Mouse (Mus musculus): Measurements from ENCODE around the gene Myo1f. TPM values are rescaled to one million over a fixed set of nuclear protein-coding genes. Genes with fewer than 3 reads are reported as not detected.
"Not testable (repeated sequence)": the region's sequence is repeated elsewhere in the genome, so short reads cannot be mapped to it uniquely, and the experiment has no call there.

Myo1f gene
- polyA plus RNA-seq, 1 experiment from 2014 or later, result 1.3 TPM

DNA sequence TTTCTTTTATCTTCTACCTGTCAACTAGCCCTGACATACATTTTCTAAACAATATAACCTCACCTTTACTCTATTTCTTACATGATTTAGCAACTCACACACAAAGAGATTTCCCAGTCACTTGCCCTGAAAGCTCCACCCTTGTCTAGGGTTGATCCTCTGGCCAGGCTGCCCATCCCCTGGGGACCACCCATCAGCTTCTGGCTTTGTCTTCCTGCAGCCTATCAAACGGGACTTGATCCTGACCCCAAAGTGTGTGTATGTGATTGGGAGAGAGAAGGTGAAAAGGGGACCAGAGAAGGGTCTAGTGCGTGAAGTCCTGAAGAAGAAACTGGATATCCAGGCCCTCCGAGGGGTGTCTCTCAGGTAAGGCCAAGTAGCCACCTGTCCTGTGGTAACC, 45.3 kb downstream of the Myo1f start:
- ATAC-seq (no peak), DNase-seq (ENCODE audit: low spot score) (no peak)
- Histone ChIP-seq H3K27me3 (replicated peaks; ENCODE audit: control insufficient read depth, insufficient read depth, low read length) (no peaks in the 10 kb centered on the region), H3K9me3 (replicated peaks; ENCODE audit: control insufficient read depth, low read length) (no peaks in the 10 kb centered on the region), H3K4me1 (ENCODE audit: control insufficient read depth, insufficient read depth, low read length) (no peaks in the 10 kb centered on the region), H3K36me3 (ENCODE audit: control insufficient read depth, insufficient read depth, low read length) (no peaks in the 10 kb centered on the region), H3K4me3 (ENCODE audit: low read depth, low read length) (no peak overlapping the region), H3K27ac (ENCODE audit: low read depth, low read length) (no peak overlapping the region), H3K4me2 (ENCODE audit: low read length) (no peak overlapping the region), H3K9ac (ENCODE audit: low read length) (no peak overlapping the region)
- WGBS, result 78% methylated on average over 3 of the region's 3 CpGs

GRCm38 (mm10) chr17:33601947-33602346, 46.4 kb downstream of the Myo1f start:
- DNase-seq (ENCODE audit: low spot score), result no peak
- H3K36me3 ChIP-seq (ENCODE audit: control insufficient read depth, insufficient read depth, low read length), result no peaks in the 10 kb centered on the region
- H3K9ac ChIP-seq (ENCODE audit: low read length), result no peak overlapping the region
- no peaks in the 10 kb centered on the region for H3K9me3 ChIP-seq (replicated peaks; ENCODE audit: control insufficient read depth, low read length)
- no peaks in the 10 kb centered on the region for H3K4me1 ChIP-seq (ENCODE audit: control insufficient read depth, insufficient read depth, low read length)
- WGBS, result 91% methylated on average over 12 of the region's 12 CpGs
- no peak for ATAC-seq
- H3K4me2 ChIP-seq (ENCODE audit: low read length), result no peak overlapping the region
- H3K27me3 ChIP-seq (replicated peaks; ENCODE audit: control insufficient read depth, insufficient read depth, low read length), result no peaks in the 10 kb centered on the region
- no peak overlapping the region for H3K4me3 ChIP-seq (ENCODE audit: low read depth, low read length)
- no peak overlapping the region for H3K27ac ChIP-seq (ENCODE audit: low read depth, low read length)

- WGBS, result 87% methylated on average over 2 of the region's 2 CpGs
- no peaks in the 10 kb centered on the region for H3K4me1 ChIP-seq (ENCODE audit: control insufficient read depth, insufficient read depth, low read length)
- no peaks in the 10 kb centered on the region for H3K9me3 ChIP-seq (replicated peaks; ENCODE audit: control insufficient read depth, low read length)
- DNase-seq (ENCODE audit: low spot score), result no peak
- H3K4me2 ChIP-seq (ENCODE audit: low read length), result no peak overlapping the region
- no peaks in the 10 kb centered on the region for H3K36me3 ChIP-seq (ENCODE audit: control insufficient read depth, insufficient read depth, low read length)
- ATAC-seq, result no peak
- no peak overlapping the region for H3K9ac ChIP-seq (ENCODE audit: low read length)
- no peak overlapping the region for H3K27ac ChIP-seq (ENCODE audit: low read depth, low read length)
- H3K27me3 ChIP-seq (replicated peaks; ENCODE audit: control insufficient read depth, insufficient read depth, low read length), result no peaks in the 10 kb centered on the region
- no peak overlapping the region for H3K4me3 ChIP-seq (ENCODE audit: low read depth, low read length)
These were observed 51.8 kb downstream of the Myo1f start for GRCm38 (mm10) chr17:33607273-33607672.

GRCm38 (mm10) chr17:33610548-33610947, 55.0 kb downstream of the Myo1f start:
- no peak for ATAC-seq
- no peaks in the 10 kb centered on the region for H3K36me3 ChIP-seq (ENCODE audit: control insufficient read depth, insufficient read depth, low read length)
- 88% methylated on average over 7 of the region's 7 CpGs for WGBS
- no peak overlapping the region for H3K27ac ChIP-seq (ENCODE audit: low read depth, low read length)
- H3K4me2 ChIP-seq (ENCODE audit: low read length), result no peak overlapping the region
- H3K9ac ChIP-seq (ENCODE audit: low read length), result no peak overlapping the region
- no peaks in the 10 kb centered on the region for H3K9me3 ChIP-seq (replicated peaks; ENCODE audit: control insufficient read depth, low read length)
- no peaks in the 10 kb centered on the region for H3K27me3 ChIP-seq (replicated peaks; ENCODE audit: control insufficient read depth, insufficient read depth, low read length)
- no peak for DNase-seq (ENCODE audit: low spot score)
- no peak overlapping the region for H3K4me3 ChIP-seq (ENCODE audit: low read depth, low read length)
- H3K4me1 ChIP-seq (ENCODE audit: control insufficient read depth, insufficient read depth, low read length), result no peaks in the 10 kb centered on the region

- not testable (repeated sequence) for H3K4me1 ChIP-seq (ENCODE audit: control insufficient read depth, insufficient read depth, low read length); H3K9ac ChIP-seq (ENCODE audit: low read length); H3K4me3 ChIP-seq (ENCODE audit: low read depth, low read length); DNase-seq (ENCODE audit: low spot score); H3K27ac ChIP-seq (ENCODE audit: low read depth, low read length); ATAC-seq; H3K36me3 ChIP-seq (ENCODE audit: control insufficient read depth, insufficient read depth, low read length); H3K9me3 ChIP-seq (replicated peaks; ENCODE audit: control insufficient read depth, low read length); H3K4me2 ChIP-seq (ENCODE audit: low read length); H3K27me3 ChIP-seq (replicated peaks; ENCODE audit: control insufficient read depth, insufficient read depth, low read length)
- WGBS, result 86% methylated on average over 5 of the region's 5 CpGs
These were observed 58.2 kb downstream of the Myo1f start for GRCm38 (mm10) chr17:33613726-33614125.

DNA sequence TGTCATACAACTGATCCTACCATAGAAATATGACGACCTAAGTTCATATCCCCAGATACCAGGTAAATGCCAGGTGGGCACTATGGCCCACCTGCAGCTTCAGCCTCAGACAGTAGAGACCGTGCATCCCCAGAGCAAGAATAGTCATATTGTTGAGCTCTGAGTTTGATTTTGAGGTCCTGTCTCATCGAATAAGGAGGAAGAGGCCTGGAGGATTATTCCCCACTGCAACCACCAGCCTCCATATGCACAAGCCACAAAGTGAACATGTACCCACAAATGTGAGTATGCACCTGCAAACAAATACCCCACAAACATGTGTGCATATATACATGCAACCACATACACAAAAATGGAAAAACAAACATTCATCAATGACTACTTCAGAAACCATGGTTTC, 71.8 kb downstream of the Myo1f start:
- no peaks in the 10 kb centered on the region for H3K9me3 ChIP-seq (replicated peaks; ENCODE audit: control insufficient read depth, low read length)
- 89% methylated on average over 3 of the region's 3 CpGs for WGBS
- H3K4me3 ChIP-seq (ENCODE audit: low read depth, low read length), result no peak overlapping the region
- H3K36me3 ChIP-seq (ENCODE audit: control insufficient read depth, insufficient read depth, low read length), result peaks cover 17% of the 10 kb centered on the region
- H3K4me1 ChIP-seq (ENCODE audit: control insufficient read depth, insufficient read depth, low read length), result peaks cover 9% of the 10 kb centered on the region
- H3K4me2 ChIP-seq (ENCODE audit: low read length), result no peak overlapping the region
- ATAC-seq, result no peak
- no peaks in the 10 kb centered on the region for H3K27me3 ChIP-seq (replicated peaks; ENCODE audit: control insufficient read depth, insufficient read depth, low read length)
- DNase-seq (ENCODE audit: low spot score), result no peak
- H3K27ac ChIP-seq (ENCODE audit: low read depth, low read length), result no peak overlapping the region
- no peak overlapping the region for H3K9ac ChIP-seq (ENCODE audit: low read length)

DNA sequence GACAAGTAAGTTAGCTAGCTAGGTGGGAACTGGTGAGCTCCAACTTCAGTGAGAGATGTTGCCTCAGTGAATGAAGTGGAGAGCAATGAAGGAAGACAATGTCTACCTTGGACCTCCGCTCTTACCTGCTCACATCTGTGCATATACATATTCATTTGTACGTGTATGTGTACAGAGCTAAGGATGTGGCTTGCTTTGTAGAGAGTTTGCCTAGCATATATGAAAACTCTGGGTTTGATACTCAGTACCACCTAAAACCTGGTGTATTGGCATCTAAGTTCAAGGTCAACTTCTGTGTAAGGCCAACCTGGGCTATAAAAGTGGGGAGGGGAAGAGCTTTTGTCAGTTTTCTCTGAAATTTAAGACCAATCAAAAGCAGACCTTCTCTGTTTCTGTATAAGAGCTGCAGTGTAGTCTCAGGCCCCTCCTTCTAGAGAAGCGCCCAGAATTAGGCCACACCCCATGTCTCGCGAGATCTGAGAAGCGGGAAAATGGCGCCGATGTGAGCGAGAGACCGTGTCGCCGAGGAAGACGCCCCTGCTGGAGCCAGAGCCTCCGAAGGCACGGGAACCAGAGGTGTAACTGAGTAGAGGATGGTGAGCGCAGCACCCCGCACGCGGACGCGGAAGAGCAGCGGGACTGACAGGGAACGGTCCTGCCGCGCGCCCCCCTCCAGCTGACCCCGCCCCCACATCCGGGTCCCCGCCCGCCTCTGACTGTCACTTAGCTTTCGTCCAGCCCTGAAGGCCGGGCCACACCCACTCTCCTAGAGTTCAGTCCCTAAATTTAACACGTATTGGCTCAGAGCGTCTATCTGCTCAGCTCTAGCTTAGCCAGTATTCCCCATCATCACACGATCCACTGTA, 73.3 kb downstream of the Myo1f start, which contains the start of gene Zfp414:
Gene Zfp414 (plus strand): TSS at position 470 of the 866 bp plus-strand sequence.
- H3K36me3 ChIP-seq (ENCODE audit: control insufficient read depth, insufficient read depth, low read length), result peaks cover 17% of the 10 kb centered on the region
- H3K4me2 ChIP-seq (ENCODE audit: low read length), result peak within 1 kb of the TSS; percentile 72
- 3% methylated on average over 35 of the region's 35 CpGs for WGBS
- H3K27me3 ChIP-seq (replicated peaks; ENCODE audit: control insufficient read depth, insufficient read depth, low read length), result no peaks in the 10 kb centered on the region
- peak within 1 kb of the TSS; percentile 74 for H3K9ac ChIP-seq (ENCODE audit: low read length)
- DNase-seq (ENCODE audit: low spot score), result peak; percentile 97
- H3K9me3 ChIP-seq (replicated peaks; ENCODE audit: control insufficient read depth, low read length), result no peaks in the 10 kb centered on the region
- peak; percentile 97 for ATAC-seq
- H3K4me1 ChIP-seq (ENCODE audit: control insufficient read depth, insufficient read depth, low read length), result peaks cover 9% of the 10 kb centered on the region
- peak within 1 kb of the TSS; percentile 92 for H3K27ac ChIP-seq (ENCODE audit: low read depth, low read length)
- H3K4me3 ChIP-seq (ENCODE audit: low read depth, low read length), result peak within 1 kb of the TSS; percentile 53

DNA sequence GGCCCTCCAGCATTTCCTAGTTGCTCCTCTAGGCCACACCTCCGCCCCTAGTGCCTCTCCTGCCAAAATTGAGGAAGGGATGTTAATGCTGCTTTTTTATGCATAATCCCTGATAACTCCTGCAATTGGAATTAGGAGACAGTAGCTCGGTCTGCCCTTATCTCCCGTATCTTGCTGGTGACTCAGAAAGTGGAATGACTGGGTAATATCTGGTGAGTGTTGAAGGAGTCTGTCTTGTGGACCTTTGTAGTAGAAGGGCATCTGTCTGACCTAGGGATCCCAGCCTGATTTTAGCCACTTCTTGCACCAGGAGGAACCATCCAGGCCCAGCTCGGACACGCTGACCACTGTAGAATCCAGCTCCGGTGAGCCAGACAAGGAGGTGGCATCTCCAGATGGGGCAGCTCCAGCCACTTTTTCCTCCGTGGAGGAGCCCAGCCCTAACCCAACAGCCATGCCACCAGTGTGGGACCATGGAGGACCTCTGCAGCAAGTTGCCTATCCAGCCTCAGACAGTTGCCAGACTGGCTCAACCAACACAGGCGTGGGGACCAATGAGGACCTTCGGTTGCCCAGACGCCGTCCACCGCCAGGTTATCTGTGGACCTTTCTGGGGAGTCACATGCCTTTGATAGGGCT, 74.1 kb downstream of the Myo1f start:
- Histone ChIP-seq H3K9me3 (replicated peaks; ENCODE audit: control insufficient read depth, low read length) (no peaks in the 10 kb centered on the region), H3K27ac (ENCODE audit: low read depth, low read length) (peak overlapping the region; percentile 92), H3K4me2 (ENCODE audit: low read length) (peak overlapping the region; percentile 72), H3K36me3 (ENCODE audit: control insufficient read depth, insufficient read depth, low read length) (peaks cover 20% of the 10 kb centered on the region), H3K4me1 (ENCODE audit: control insufficient read depth, insufficient read depth, low read length) (peaks cover 9% of the 10 kb centered on the region), H3K9ac (ENCODE audit: low read length) (peak overlapping the region; percentile 74), H3K27me3 (replicated peaks; ENCODE audit: control insufficient read depth, insufficient read depth, low read length) (no peaks in the 10 kb centered on the region), H3K4me3 (ENCODE audit: low read depth, low read length) (peak overlapping the region; percentile 53)
- ATAC-seq (peak; percentile 13; the same call in 1 of the 2 replicates), DNase-seq (ENCODE audit: low spot score) (no peak)
- 74% methylated on average over 12 of the region's 12 CpGs for WGBS
